In the genomic region with DNA sequence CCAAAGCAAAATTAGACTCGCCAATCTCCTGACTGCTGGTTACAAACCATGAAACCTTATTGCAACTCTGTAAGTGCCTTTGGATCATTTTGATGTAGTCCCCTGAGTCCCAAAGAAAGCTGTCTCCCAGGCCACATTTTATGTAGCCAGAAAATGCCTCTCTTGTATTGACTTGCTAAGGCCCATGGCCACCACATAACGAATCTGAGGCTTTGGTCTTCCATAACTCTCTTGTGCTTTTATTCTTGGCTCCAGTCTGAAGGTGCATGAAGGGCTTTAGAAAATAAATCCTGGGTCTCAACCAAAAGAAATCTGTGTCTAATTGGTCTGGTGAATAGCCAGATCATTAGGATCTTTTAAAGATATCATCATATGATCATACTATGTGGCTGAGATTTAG, we compare ENCODE assay signal across 20 mouse cellular contexts.
DNase-seq lines count a peak whose midpoint lies in the region; ATAC-seq lines count a peak whose summit lies in the region.
"Had no signal": no experiment of that assay in that cellular context is flagged by ENCODE, and none has a peak within 500 bp of the region (broad histone marks: within the 10 kb centered on the region; RNA-seq: fewer than 3 reads in every experiment).

No protein-coding gene starts in this region.

- no peak overlapping the region for H3K27ac ChIP-seq in embryonic facial prominence, embryonic 14.5 days (replicated peaks; ENCODE audit: low read depth, low read length)
- H3K27ac ChIP-seq in embryonic facial prominence, embryonic 10.5 days (replicated peaks) = no peak overlapping the region
- peak overlapping the region; percentile 66 for H3K27ac ChIP-seq in hindbrain, embryonic 13.5 days
- no peak overlapping the region for H3K27ac ChIP-seq in hindbrain, embryonic 12.5 days
- no peak overlapping the region for H3K27ac ChIP-seq in hindbrain, embryonic 16.5 days (ENCODE audit: low read depth, low read length)
- H3K27ac ChIP-seq: embryonic facial prominence, embryonic 13.5 days; forebrain, embryonic 13.5 days; heart, adult 2 months; heart, embryonic 15.5 days had no signal

- no peak overlapping the region for H3K4me2 ChIP-seq in embryonic facial prominence, embryonic 14.5 days (ENCODE audit: low read depth, low read length)
- H3K4me2 ChIP-seq in hindbrain, embryonic 13.5 days = no peak overlapping the region
- no peak overlapping the region for H3K4me2 ChIP-seq in hindbrain, embryonic 12.5 days (replicated peaks)
- H3K4me2 ChIP-seq in hindbrain, embryonic 16.5 days (ENCODE audit: low read length) = no peak overlapping the region
- H3K4me2 ChIP-seq: embryonic facial prominence, embryonic 13.5 days; forebrain, embryonic 13.5 days; heart, embryonic 11.5 days; heart, embryonic 15.5 days had no signal

- H3K36me3 ChIP-seq in embryonic facial prominence, embryonic 14.5 days (ENCODE audit: control insufficient read depth, insufficient read depth, low read length) = no peaks in the 10 kb centered on the region
- H3K36me3 ChIP-seq in embryonic facial prominence, embryonic 10.5 days (replicated peaks) = no peaks in the 10 kb centered on the region
- no peaks in the 10 kb centered on the region for H3K36me3 ChIP-seq in hindbrain, embryonic 13.5 days
- no peaks in the 10 kb centered on the region for H3K36me3 ChIP-seq in hindbrain, embryonic 12.5 days
- no peaks in the 10 kb centered on the region for H3K36me3 ChIP-seq in hindbrain, embryonic 16.5 days (ENCODE audit: control insufficient read depth, insufficient read depth, low read length)
- H3K36me3 ChIP-seq: embryonic facial prominence, embryonic 13.5 days; heart, embryonic 15.5 days had no signal

- no peak overlapping the region for H3K9ac ChIP-seq in embryonic facial prominence, embryonic 14.5 days (ENCODE audit: low read depth, low read length)
- no peak overlapping the region for H3K9ac ChIP-seq in hindbrain, embryonic 13.5 days
- H3K9ac ChIP-seq in hindbrain, embryonic 12.5 days = no peak overlapping the region
- no peak overlapping the region for H3K9ac ChIP-seq in hindbrain, embryonic 16.5 days (ENCODE audit: low read depth, low read length)
- H3K9ac ChIP-seq: embryonic facial prominence, embryonic 13.5 days; forebrain, embryonic 13.5 days; heart, embryonic 15.5 days had no signal

- ATAC-seq in embryonic facial prominence, embryonic 14.5 days (ENCODE audit: low read depth) = no peak
- no peak for ATAC-seq in hindbrain, embryonic 13.5 days (ENCODE audit: low FRiP score)
- no peak for ATAC-seq in hindbrain, embryonic 12.5 days (ENCODE audit: low FRiP score)
- 0 out of 2 replicates have a peak, but pooled peaks have one; percentile 24 for ATAC-seq in hindbrain, embryonic 16.5 days
- ATAC-seq in erythroid progenitor cell, adult 5-6 weeks (replicated peaks; ENCODE audit: low FRiP score, poor library complexity, severe bottlenecking) = no peak
- ATAC-seq: forebrain, embryonic 13.5 days had no signal

- no peaks in the 10 kb centered on the region for H3K9me3 ChIP-seq in embryonic facial prominence, embryonic 14.5 days (ENCODE audit: control insufficient read depth, low read length)
- H3K9me3 ChIP-seq in embryonic facial prominence, embryonic 10.5 days = no peaks in the 10 kb centered on the region
- no peaks in the 10 kb centered on the region for H3K9me3 ChIP-seq in hindbrain, embryonic 13.5 days
- H3K9me3 ChIP-seq in hindbrain, embryonic 12.5 days (replicated peaks) = no peaks in the 10 kb centered on the region
- H3K9me3 ChIP-seq in hindbrain, embryonic 16.5 days (ENCODE audit: control insufficient read depth, low read length) = no peaks in the 10 kb centered on the region
- H3K9me3 ChIP-seq: embryonic facial prominence, embryonic 13.5 days; forebrain, embryonic 13.5 days; heart, embryonic 15.5 days had no signal

- H3K27me3 ChIP-seq in embryonic facial prominence, embryonic 14.5 days (replicated peaks; ENCODE audit: control insufficient read depth, insufficient read depth, low read length) = no peaks in the 10 kb centered on the region
- H3K27me3 ChIP-seq in embryonic facial prominence, embryonic 10.5 days (replicated peaks; ENCODE audit: low read depth, poor library complexity, severe bottlenecking) = no peaks in the 10 kb centered on the region
- H3K27me3 ChIP-seq in hindbrain, embryonic 13.5 days = no peaks in the 10 kb centered on the region
- no peaks in the 10 kb centered on the region for H3K27me3 ChIP-seq in hindbrain, embryonic 12.5 days
- no peaks in the 10 kb centered on the region for H3K27me3 ChIP-seq in hindbrain, embryonic 16.5 days (replicated peaks; ENCODE audit: control insufficient read depth, insufficient read depth, low read length)
- H3K27me3 ChIP-seq: embryonic facial prominence, embryonic 13.5 days; forebrain, embryonic 13.5 days; heart, embryonic 15.5 days had no signal

- peaks cover 1% of the 10 kb centered on the region for H3K4me1 ChIP-seq in embryonic facial prominence, embryonic 14.5 days (ENCODE audit: control insufficient read depth, insufficient read depth, low read length)
- peaks cover 4% of the 10 kb centered on the region; the same call in 1 of the 2 replicates for H3K4me1 ChIP-seq in embryonic facial prominence, embryonic 10.5 days
- peaks cover 12% of the 10 kb centered on the region for H3K4me1 ChIP-seq in hindbrain, embryonic 13.5 days (replicated peaks)
- H3K4me1 ChIP-seq in hindbrain, embryonic 12.5 days = peaks cover 2% of the 10 kb centered on the region; the same call in 1 of the 2 replicates
- peaks cover 4% of the 10 kb centered on the region for H3K4me1 ChIP-seq in hindbrain, embryonic 16.5 days (ENCODE audit: control insufficient read depth, insufficient read depth, low read depth, low read length)
- H3K4me1 ChIP-seq: embryonic facial prominence, embryonic 13.5 days; heart, embryonic 15.5 days had no signal

- WGBS in embryonic facial prominence, embryonic 14.5 days = 66% methylated on average over 2 of the region's 2 CpGs
- 88% methylated on average over 2 of the region's 2 CpGs for WGBS in embryonic facial prominence, embryonic 10.5 days
- 52% methylated on average over 2 of the region's 2 CpGs for WGBS in hindbrain, embryonic 13.5 days
- WGBS in hindbrain, embryonic 12.5 days = 75% methylated on average over 2 of the region's 2 CpGs
- WGBS in hindbrain, embryonic 16.5 days = 39% methylated on average over 2 of the region's 2 CpGs

- H3K4me3 ChIP-seq in embryonic facial prominence, embryonic 14.5 days (ENCODE audit: low read depth, low read length) = no peak overlapping the region
- no peak overlapping the region for H3K4me3 ChIP-seq in embryonic facial prominence, embryonic 10.5 days
- H3K4me3 ChIP-seq in hindbrain, embryonic 13.5 days = no peak overlapping the region
- H3K4me3 ChIP-seq in hindbrain, embryonic 12.5 days = no peak overlapping the region
- no peak overlapping the region for H3K4me3 ChIP-seq in hindbrain, embryonic 16.5 days (ENCODE audit: low read length)
- H3K4me3 ChIP-seq: embryonic facial prominence, embryonic 13.5 days; forebrain, embryonic 13.5 days; heart, adult 2 months; heart, embryonic 15.5 days had no signal

- DNase-seq in embryonic facial prominence, embryonic 14.5 days (ENCODE audit: low spot score) = peak; percentile 40
- DNase-seq in embryonic facial prominence, embryonic 10.5 days (ENCODE audit: low spot score) = no peak
- peak; percentile 23 for DNase-seq in layer of hippocampus, adult 9-11 months
- no peak for DNase-seq in layer of hippocampus, postnatal 25 days (ENCODE audit: extremely low spot score in 1 of 2, low spot score in 1 of 2)
- DNase-seq: adrenal gland, postnatal 10 days; cerebellum, adult 11-12 months; cerebellum, adult 9-10 months; cerebellum, postnatal 25 days; gastrocnemius, postnatal 10 days; heart, adult 2 months; heart, postnatal 14 days; kidney, adult 18-20 months had no signal

Comparison
In these comparisons a context has a peak if more than half of its experiments do, and no peak if none do; other contexts are left out.
1. DNase-seq: peak in embryonic facial prominence, embryonic 14.5 days (single experiment) and layer of hippocampus, adult 9-11 months (single experiment); none in embryonic facial prominence, embryonic 10.5 days (single experiment) and layer of hippocampus, postnatal 25 days (0 of 2).